Mouse (Mus musculus): ENCODE measurements around the gene Rasl12. TPM values are rescaled to one million over a fixed set of nuclear protein-coding genes. Genes with fewer than 3 reads are reported as not detected.

Rasl12 gene
- polyA plus RNA-seq, 1 experiment from 2014 or later, result 18.0 TPM

- H3K27ac ChIP-seq (ENCODE audit: low read length), result no peak overlapping the region
- ATAC-seq (ENCODE audit: low FRiP score, low TSS enrichment), result no peak
- H3K4me3 ChIP-seq (ENCODE audit: low read length), result no peak overlapping the region
- H3K36me3 ChIP-seq (ENCODE audit: insufficient read depth, low read length), result peaks cover 10% of the 10 kb centered on the region
- WGBS, result 92% methylated on average over 6 of the region's 6 CpGs
- H3K9me3 ChIP-seq (ENCODE audit: low read length), result no peaks in the 10 kb centered on the region
- H3K4me1 ChIP-seq (ENCODE audit: insufficient read depth, low read length), result peaks cover 21% of the 10 kb centered on the region
- no peak overlapping the region for H3K4me2 ChIP-seq (replicated peaks; ENCODE audit: low read depth, low read length)
- H3K27me3 ChIP-seq (ENCODE audit: insufficient read depth, low read length), result no peaks in the 10 kb centered on the region
- H3K9ac ChIP-seq (replicated peaks; ENCODE audit: low read length), result no peak overlapping the region
These were observed 65.9 kb downstream of the Rasl12 start for GRCm38 (mm10) chr9:65464161-65464560.

Other genes starting within 250 kb of the Rasl12 start
- gene Parp16, start 203.2 kb upstream of the Rasl12 start, polyA plus RNA-seq (2015; fragmentation: Nextera tagmentation; extraction: Ambion mirVana), result 7.4 and 8.6 TPM in 2 replicates
- gene Cilp, start 133.3 kb upstream of the Rasl12 start, polyA plus RNA-seq (2015; fragmentation: Nextera tagmentation; extraction: Ambion mirVana), result 0.76 and 0.82 TPM in 2 replicates
- gene Clpx, start 104.2 kb upstream of the Rasl12 start, polyA plus RNA-seq (2015; fragmentation: Nextera tagmentation; extraction: Ambion mirVana), result 54.5 and 56.7 TPM in 2 replicates
- 4.9 and 6.1 TPM in 2 replicates for gene Pdcd7, start 52.4 kb upstream of the Rasl12 start, polyA plus RNA-seq (2015; fragmentation: Nextera tagmentation; extraction: Ambion mirVana)
- gene Ubap1l, start 37.5 kb upstream of the Rasl12 start, polyA plus RNA-seq (2015; fragmentation: Nextera tagmentation; extraction: Ambion mirVana), result 0.17 and 0.19 TPM in 2 replicates
- gene Kbtbd13, start 6.9 kb upstream of the Rasl12 start, polyA plus RNA-seq (2015; fragmentation: Nextera tagmentation; extraction: Ambion mirVana), result 2.2 and 2.6 TPM in 2 replicates
- 6.4 and 8.1 TPM in 2 replicates for gene Slc51b, start 24.4 kb downstream of the Rasl12 start, polyA plus RNA-seq (2015; fragmentation: Nextera tagmentation; extraction: Ambion mirVana)
- gene Mtfmt, start 37.3 kb downstream of the Rasl12 start, polyA plus RNA-seq (2015; fragmentation: Nextera tagmentation; extraction: Ambion mirVana), result 23.0 and 25.1 TPM in 2 replicates
- 112 and 121 TPM in 2 replicates for gene Spg21, start 62.4 kb downstream of the Rasl12 start, polyA plus RNA-seq (2015; fragmentation: Nextera tagmentation; extraction: Ambion mirVana)
- not detected in 2 replicates for gene Ankdd1a, start 121.7 kb downstream of the Rasl12 start, polyA plus RNA-seq (2015; fragmentation: Nextera tagmentation; extraction: Ambion mirVana)
- gene Plekho2, start 181.5 kb downstream of the Rasl12 start, polyA plus RNA-seq (2015; fragmentation: Nextera tagmentation; extraction: Ambion mirVana), result 18.7 and 19.4 TPM in 2 replicates
- 15.5 and 16.9 TPM in 2 replicates for gene Pif1, start 188.7 kb downstream of the Rasl12 start, polyA plus RNA-seq (2015; fragmentation: Nextera tagmentation; extraction: Ambion mirVana)
- 34.4 and 36.3 TPM in 2 replicates for gene Rbpms2, start 231.1 kb downstream of the Rasl12 start, polyA plus RNA-seq (2015; fragmentation: Nextera tagmentation; extraction: Ambion mirVana)

Data from kidney, embryonic 16.5 days (tissue).